Mouse (Mus musculus): Measurements from ENCODE around the gene Pxmp4.

DNA sequence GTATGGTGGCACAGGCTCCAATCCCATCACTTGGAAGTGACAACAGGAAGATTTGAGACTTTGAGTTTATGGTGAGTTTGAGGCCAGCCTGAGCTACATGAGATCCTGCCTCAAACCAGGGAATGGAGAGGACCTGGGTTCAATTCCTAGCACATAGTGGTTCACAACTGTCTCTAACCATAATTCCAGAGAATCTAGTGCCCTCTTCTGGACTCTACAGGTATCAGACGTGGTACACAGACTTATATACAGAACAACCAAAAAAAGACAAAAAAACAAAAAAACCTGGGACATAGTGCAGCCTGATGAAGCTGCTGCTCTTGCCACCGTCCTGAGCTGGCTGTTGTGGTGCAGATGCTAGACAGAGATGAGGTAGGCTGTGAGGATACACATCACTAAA lies 61.9 kb downstream of the Pxmp4 start:
- no peak for TF ChIP-seq TAL1 (IDR thresholded peaks at IDR 0.05; ENCODE audit: low read length)
- TF ChIP-seq GATA1 (IDR thresholded peaks at IDR 0.05; ENCODE audit: low read length): no peak
